Mouse (Mus musculus): ENCODE measurements around the gene Fbxo31.

Gene Fbxo31

DNA sequence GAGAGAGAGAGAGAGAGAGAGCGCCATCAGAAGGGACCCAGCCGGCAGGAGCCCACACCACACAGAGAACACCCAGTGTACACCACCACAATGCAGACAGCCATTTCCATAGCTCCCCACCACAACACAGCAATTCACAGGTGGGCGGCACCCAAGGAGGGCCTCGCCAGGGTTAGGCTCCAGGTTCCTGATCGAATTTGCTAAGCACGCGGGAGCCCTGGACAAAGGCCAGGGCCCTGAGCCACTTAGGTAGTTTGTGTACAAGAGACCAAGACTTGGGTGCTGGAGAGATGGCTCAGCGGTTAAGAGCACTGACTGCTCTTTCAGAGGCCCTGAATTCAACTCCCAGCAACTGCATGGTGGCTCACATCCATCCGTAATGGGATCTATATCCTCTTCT lies 26.1 kb downstream of the Fbxo31 start:
- DNase-seq (ENCODE audit: low read depth, low spot score), result no peak

DNA sequence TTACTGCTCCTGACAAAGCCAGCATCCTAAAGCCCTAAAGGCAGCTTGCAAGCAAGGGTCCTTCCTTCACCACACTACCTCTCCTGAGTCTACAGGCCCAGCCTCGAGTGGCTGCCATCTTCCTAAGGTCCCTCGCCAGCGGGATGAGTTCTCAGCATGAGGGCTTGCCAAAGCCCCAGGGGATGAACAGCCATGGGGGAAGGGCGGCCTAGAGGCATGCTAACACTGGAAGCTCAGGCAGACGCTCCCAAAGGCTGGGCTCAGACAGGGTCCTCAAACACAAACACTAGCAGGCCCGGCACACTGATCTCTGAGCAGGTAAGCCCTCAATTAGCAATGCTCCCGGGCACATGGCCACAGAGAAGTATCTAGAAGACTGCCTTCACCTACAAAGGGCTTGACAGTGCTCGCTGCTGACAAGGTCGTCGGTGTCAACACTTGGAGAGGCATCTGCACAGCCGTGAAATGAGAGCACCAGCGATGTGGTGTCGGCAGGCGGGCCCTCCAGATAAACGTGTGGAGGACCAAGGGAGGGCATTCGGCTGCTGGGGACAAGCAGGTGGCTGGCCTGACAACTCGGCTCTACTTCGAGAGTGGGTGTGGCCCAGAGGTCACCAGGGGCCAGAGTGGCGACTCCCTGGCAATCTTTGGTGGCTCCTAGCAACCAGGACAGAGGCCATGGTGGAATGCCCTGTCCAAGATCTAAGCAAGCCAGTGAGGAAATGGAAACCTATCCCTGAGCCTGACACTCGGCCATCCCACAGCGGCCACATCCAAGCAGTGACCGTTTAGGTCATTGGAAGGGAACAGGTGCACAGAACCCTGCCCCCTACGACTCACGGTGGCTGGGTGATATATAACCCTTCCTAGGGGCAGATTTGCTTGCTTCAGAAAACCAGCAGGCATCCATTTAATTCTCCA lies 27.3 kb downstream of the Fbxo31 start:
- peak; percentile 35 for DNase-seq (ENCODE audit: low read depth, low spot score)

DNA sequence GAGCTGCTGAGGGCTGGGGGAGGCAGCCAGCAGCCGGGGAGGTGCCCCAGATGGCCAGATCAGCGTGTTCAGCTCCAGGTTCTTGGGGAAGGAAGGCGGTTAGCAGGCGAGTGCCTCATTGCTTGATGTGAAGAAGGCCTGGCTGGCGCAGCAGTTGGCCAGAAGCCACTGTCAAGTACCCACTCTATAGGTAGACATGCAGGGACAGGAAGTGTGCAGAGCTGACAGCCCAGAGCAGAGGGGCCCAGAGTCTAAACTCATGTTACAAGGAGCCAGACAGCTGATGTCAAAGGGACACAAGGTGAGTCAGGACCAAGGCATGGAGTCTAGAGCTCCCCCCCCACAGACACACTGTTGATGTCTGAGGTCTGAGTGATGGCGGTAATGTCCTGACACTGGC lies 28.6 kb downstream of the Fbxo31 start:
- no peak for DNase-seq (ENCODE audit: low read depth, low spot score)

DNA sequence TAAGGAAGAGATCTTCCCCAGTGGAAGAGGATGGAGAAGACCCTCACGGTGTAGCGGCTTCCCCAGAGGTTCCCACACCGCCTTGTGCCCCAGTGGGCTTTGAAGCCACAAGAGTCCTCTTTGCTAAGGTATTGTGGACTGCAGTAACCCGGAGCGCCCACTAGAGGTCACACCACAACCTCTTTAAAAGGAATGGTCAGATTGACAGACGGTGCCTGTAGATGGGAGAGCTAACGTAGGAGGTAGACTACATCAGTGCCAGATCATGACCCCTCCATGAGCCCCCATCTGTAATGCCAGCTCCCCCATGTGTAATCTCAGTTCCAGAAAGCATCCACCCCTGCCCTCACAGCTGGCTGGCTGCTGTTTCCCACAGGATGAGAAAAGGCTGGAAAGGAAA lies 31.5 kb downstream of the Fbxo31 start:
- DNase-seq (ENCODE audit: low read depth, low spot score), result peak; percentile 87

DNA sequence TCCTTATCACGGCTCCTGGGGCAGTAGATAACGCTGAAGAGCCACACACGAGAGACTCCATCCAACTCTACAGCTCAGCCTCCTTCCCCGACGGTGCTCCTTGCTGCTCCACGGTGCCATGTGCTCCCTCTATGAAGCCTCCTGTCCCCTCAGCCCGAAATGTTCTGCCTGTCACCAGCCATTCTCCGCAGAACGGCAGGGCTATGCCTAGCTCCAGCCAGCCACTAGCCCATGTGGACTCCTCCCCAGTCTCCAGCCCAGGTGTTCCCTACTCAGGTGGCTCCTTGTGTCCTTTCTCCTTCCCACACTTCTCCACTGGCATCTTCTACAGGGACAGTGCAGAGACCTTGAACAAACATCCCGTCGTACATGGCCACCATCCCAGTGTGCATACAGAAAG lies 33.7 kb downstream of the Fbxo31 start:
- DNase-seq (ENCODE audit: low read depth, low spot score), result no peak

DNA sequence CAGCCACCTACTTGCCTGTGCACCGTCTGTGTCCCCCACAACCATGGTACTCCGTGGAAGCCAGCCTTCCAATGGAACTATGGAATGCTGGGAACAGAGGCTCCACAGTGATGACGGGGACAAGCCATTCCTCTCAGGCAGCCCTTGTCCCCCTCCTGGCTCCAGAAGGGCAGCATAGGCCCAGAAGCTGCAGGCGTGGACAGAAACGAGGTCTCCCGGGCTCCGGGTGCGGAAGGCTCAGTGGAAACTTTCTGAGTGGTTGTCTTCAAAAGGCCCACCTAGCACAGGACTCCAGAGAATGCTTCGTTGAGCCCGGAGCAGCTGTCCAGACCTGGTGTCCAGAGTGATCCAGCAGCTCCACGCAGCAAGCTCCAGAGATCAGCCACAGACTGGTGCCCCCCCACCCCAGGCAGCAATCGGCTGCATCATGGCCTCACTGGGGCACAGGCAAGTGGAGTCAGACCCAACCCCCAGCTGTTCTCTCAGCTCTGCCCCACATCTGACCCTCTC lies 34.3 kb downstream of the Fbxo31 start, which contains the start of gene 1700018B08Rik:
1700018B08Rik (minus strand) TSS at position 45 of the 510 bp plus-strand sequence.
- no peak for DNase-seq (ENCODE audit: low read depth, low spot score)

DNA sequence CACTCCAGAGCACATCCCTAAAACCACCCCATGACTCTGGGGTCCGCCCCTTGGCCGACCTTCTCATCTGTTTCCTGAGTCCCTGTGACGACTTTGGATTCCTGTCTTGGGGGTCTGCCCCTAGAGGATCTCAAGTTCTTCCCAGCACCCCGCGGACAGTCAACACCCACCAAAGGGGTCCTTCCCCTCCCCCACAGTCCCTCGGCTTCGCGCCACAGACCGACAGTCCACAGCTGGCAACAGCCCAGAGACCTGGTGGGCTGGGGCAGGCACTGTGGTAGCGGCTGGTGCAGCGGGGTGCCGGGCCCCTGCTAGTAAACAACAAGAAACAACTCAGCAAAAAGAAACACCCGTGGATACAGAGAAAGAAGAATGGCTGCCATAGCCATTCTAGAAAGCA lies 35.7 kb downstream of the Fbxo31 start:
- no peak for DNase-seq (ENCODE audit: low read depth, low spot score)

DNA sequence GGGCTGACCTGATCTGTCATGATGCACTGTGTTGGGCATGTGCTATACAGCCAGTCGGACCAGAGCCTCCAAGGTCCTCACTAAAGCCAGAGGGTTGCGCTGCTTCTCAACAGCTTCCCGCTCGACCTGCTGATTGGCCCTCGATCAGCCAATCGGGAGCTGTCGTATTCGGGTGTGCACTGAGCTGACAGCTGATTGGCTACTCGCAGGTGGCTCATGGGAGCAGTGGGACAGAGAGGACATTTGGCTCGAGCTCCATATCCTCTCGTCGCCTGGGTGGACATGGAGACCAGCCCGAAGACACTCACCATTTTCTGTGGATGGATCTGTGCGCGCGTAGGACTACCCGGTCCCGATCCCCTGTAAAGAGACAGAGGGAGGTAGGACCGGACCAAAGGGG lies 36.7 kb downstream of the Fbxo31 start:
- peak; percentile 93 for DNase-seq (ENCODE audit: low read depth, low spot score)

DNA sequence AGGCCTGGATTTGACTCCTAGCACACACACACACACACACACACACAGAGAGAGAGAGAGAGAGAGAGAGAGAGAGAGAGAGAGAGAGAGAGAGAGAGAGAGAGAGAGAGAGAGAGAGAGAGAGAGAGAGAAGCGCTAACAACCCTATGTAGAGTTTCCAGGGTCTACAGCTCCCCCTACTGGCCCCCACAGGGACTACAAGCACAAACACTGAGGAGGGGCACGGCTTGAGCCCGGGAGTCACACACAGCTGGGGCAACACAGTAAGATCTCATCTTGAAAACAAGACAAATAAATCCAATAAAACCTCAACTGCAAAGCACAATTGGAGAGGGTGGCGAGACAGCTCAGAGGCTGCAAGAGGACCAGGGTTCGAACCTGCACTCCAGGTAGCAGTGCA lies 46.2 kb downstream of the Fbxo31 start:
- DNase-seq (ENCODE audit: low read depth, low spot score), result peak; percentile 69

DNA sequence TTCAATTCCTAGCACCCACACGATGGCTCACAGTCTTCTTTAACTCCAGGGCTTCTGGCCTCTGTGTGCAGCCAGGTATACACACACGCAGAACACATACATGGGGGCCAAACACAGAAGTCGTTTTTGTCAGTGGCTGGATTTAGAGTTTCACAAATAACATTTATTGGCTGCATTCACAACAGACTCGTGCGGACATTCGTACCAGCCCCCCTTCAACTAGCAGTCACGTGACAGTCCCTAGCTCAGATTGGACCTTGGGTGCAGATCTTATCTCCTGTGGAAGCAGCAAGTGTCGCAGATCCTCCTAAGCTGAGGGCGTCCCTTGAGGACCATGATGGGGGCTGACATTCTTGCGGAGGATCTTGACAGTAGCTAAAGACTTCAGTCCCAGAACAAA lies 48.0 kb downstream of the Fbxo31 start:
- no peak for DNase-seq (ENCODE audit: low read depth, low spot score)

DNA sequence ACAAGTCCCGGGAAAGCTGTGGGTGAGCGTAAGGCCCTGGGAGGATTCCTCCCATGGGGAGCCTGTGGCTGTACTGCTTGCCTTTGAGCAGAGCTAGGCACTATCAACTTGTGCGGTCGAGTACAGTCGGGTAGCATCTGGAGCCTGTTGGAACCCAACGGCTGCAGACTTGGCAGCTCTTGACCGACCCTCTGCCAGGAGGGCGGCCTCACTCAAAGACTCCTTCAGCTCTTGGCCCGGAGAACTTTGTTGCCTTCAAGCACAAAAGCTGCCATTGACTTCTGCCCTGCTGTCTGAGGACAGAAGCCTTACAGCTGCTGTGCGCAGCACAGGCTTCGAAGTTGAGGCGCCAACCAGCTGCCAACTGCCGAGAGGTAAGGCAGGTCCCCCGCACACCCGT lies 49.8 kb downstream of the Fbxo31 start:
- DNase-seq (ENCODE audit: low read depth, low spot score), result no peak

DNA sequence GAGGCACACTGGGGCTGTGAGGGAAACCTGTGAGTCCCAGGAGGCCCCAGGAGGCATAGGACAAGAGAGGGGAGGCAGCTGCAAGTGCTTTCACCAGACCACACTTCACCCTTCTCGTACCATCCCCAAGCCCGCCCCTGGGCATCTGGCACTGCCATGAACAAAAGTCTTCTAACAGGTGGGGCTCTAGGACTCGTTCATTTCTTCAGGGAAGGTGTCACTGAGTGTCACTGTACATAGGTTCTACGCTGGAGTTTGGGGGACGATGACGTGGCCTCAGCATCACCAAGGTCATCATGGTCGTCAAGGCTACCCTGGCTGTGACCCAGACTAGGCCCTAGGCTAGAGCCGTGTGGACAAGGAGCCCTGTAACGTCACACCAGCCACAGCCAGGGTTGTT lies 50.9 kb downstream of the Fbxo31 start:
- no peak for DNase-seq (ENCODE audit: low read depth, low spot score)

DNA sequence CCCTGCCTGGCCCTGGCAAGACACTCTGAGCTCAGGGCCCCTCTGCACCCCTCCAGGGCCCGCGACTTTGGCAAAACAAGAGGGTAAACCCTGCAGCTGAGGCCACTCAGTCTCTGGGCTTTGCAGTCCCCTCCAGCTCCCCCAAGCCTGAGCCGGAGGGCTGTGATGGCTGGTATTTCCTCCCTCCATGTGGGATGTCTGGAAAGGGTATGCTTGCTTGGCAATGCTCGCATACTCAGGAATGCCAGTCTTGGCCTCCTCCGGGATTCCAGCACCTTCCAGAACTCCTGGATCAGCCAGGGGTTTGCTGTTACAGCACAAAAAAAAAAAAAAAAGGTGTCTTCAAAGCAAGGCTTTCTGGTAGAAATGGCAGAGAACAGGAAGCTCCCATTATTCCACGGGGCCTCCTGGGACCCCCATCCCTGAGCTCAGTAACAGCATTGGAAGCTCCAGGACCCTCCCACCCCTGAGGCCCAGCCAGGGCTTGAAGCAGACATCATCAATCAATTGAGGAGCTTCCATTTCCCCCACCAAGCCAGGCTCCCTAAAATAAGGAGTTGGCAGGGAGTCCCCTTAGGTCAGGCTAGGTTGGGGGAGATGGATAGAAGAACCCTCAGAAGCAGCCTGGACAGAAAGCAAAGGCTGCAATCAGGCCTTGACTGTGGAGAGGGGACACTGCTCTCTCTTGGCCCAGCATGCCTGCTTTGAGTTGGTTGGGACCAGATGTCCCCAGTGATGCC lies 51.6 kb downstream of the Fbxo31 start:
- DNase-seq (ENCODE audit: low read depth, low spot score), result no peak

DNA sequence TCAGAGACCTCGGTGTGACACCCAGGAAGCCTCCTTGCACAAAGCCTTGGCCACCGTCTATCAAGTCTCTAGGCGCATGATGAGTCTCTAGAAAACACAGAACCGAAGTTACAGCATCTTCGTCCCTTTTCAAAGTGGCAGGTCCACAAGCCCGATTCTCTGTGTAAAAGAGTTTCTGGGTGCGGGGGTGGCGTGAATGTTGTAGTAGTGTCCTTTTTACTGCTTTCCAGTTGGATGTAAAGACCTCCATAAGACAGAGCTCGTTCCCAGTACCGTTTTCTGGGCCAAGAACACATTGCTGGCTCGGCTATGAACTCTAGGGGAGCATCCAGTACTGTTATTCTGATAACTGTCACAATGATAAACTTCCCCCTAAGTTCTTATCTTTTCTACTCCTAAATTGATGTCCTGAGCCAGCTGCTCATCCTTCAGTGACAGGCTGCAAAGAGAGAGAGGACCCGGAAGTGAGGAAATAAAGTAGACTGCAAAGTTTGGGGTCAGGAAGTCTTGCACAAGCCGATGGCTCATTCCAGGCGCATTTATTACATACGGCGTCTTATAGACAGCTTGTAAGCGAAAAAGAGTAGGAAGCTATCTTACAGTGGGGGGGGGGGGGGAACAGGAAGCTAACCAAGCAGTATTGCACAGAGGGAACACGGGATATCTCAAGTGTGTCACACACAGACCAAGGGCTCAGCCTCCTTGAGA lies 53.3 kb downstream of the Fbxo31 start:
- no peak for DNase-seq (ENCODE audit: low read depth, low spot score)

DNA sequence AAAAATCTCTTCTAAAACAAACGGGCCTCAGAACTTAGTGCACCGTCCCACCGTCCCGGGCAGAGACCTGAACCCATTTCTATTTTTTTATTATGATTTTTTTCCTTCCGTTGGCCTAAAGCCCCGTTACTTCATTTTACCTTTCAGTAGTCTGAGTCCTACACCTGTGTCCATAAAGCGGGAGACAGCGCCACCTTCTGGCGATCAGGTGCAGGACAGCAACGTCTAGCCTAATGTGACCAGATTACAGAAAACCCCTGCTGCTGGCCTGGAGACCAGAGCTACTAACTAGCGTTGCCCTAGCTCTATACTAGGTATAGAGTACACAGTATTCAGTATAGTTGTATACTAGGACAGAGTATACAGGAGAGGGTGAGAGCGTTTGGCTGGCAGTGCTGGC lies 65.2 kb downstream of the Fbxo31 start:
- peak; percentile 75 for DNase-seq (ENCODE audit: low read depth, low spot score)

DNA sequence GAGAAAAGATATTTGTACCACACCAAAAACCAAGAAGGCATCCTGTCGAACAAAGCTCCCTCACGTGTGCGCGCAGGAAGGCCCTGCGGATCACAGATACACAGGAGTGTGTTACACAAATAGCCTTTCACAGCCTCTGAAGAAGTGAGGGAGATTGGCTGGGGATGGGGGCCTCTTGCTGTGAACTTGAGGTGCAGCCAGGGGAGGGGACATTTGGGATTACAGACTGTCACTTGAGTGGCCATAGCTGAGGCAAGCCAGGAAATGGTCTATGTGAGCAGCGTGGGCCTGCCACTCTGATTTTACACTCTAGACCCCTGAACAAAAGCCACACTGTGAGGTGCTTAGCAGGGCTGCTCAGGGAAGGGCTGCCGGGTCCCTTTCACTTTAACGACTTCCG lies 66.9 kb downstream of the Fbxo31 start:
- no peak for DNase-seq (ENCODE audit: low read depth, low spot score)
